Mouse (Mus musculus): ENCODE measurements around the gene Akap9. TPM values are rescaled to one million over a fixed set of nuclear protein-coding genes. Genes with fewer than 3 reads are reported as not detected.

The Akap9 gene
- polyA plus RNA-seq, 1 experiment: 11.7 TPM

GRCm38 (mm10) chr5:4079086-4079485, 151.2 kb downstream of the Akap9 start:
- TF ChIP-seq POLR2A (IDR thresholded peaks at IDR 0.05; ENCODE audit: low read depth, low read length): no peak
- TF ChIP-seq CTCF (IDR thresholded peaks at IDR 0.05; ENCODE audit: extremely low read depth, insufficient read length, insufficient replicate concordance, low read depth, low read length): no peak
- H3K4me3 ChIP-seq (ENCODE audit: low read depth, low read length): no peak overlapping the region
- WGBS: 94% methylated on average over 3 of the region's 3 CpGs
- peaks cover 55% of the 10 kb centered on the region for H3K36me3 ChIP-seq (ENCODE audit: control insufficient read depth, insufficient read depth, low read length)
- H3K4me1 ChIP-seq (ENCODE audit: control insufficient read depth, insufficient read depth, insufficient read length, low read length): no peaks in the 10 kb centered on the region
- no peaks in the 10 kb centered on the region for H3K27me3 ChIP-seq (ENCODE audit: control insufficient read depth, insufficient read depth, low read length)
- no peak overlapping the region for H3K27ac ChIP-seq (ENCODE audit: insufficient read depth, low read depth, low read length)

- H3K4me1 ChIP-seq (ENCODE audit: control insufficient read depth, insufficient read depth, insufficient read length, low read length): no peaks in the 10 kb centered on the region
- H3K27me3 ChIP-seq (ENCODE audit: control insufficient read depth, insufficient read depth, low read length): no peaks in the 10 kb centered on the region
- peaks cover 62% of the 10 kb centered on the region for H3K36me3 ChIP-seq (ENCODE audit: control insufficient read depth, insufficient read depth, low read length)
- no peak overlapping the region for H3K4me3 ChIP-seq (ENCODE audit: low read depth, low read length)
- no peak overlapping the region for H3K27ac ChIP-seq (ENCODE audit: insufficient read depth, low read depth, low read length)
- WGBS: 78% methylated on average over 2 of the region's 2 CpGs
- TF ChIP-seq POLR2A (IDR thresholded peaks at IDR 0.05; ENCODE audit: low read depth, low read length) (no peak), CTCF (IDR thresholded peaks at IDR 0.05; ENCODE audit: extremely low read depth, insufficient read length, insufficient replicate concordance, low read depth, low read length) (no peak)
Measured at GRCm38 (mm10) chr5:4080861-4081260, 153.0 kb downstream of the Akap9 start.

- TF ChIP-seq POLR2A (IDR thresholded peaks at IDR 0.05; ENCODE audit: low read depth, low read length) (no peak), CTCF (IDR thresholded peaks at IDR 0.05; ENCODE audit: extremely low read depth, insufficient read length, insufficient replicate concordance, low read depth, low read length) (no peak)
- Histone ChIP-seq H3K36me3 (ENCODE audit: control insufficient read depth, insufficient read depth, low read length) (peaks cover 63% of the 10 kb centered on the region), H3K4me3 (ENCODE audit: low read depth, low read length) (no peak overlapping the region), H3K4me1 (ENCODE audit: control insufficient read depth, insufficient read depth, insufficient read length, low read length) (no peaks in the 10 kb centered on the region), H3K27ac (ENCODE audit: insufficient read depth, low read depth, low read length) (no peak overlapping the region), H3K27me3 (ENCODE audit: control insufficient read depth, insufficient read depth, low read length) (no peaks in the 10 kb centered on the region)
- 60% methylated on average over 2 of the region's 2 CpGs for WGBS
Measured at GRCm38 (mm10) chr5:4081513-4081912, 153.7 kb downstream of the Akap9 start.

- Histone ChIP-seq H3K36me3 (ENCODE audit: control insufficient read depth, insufficient read depth, low read length) (peaks cover 58% of the 10 kb centered on the region), H3K4me1 (ENCODE audit: control insufficient read depth, insufficient read depth, insufficient read length, low read length) (no peaks in the 10 kb centered on the region), H3K27ac (ENCODE audit: insufficient read depth, low read depth, low read length) (no peak overlapping the region), H3K27me3 (ENCODE audit: control insufficient read depth, insufficient read depth, low read length) (no peaks in the 10 kb centered on the region), H3K4me3 (ENCODE audit: low read depth, low read length) (no peak overlapping the region)
- 75% methylated on average over 7 of the region's 7 CpGs for WGBS
- no peak for TF ChIP-seq POLR2A (IDR thresholded peaks at IDR 0.05; ENCODE audit: low read depth, low read length)
- no peak for TF ChIP-seq CTCF (IDR thresholded peaks at IDR 0.05; ENCODE audit: extremely low read depth, insufficient read length, insufficient replicate concordance, low read depth, low read length)
Measured at GRCm38 (mm10) chr5:4084948-4085347, 157.1 kb downstream of the Akap9 start.

GRCm38 (mm10) chr5:4086309-4086708, 158.5 kb downstream of the Akap9 start:
- Histone ChIP-seq H3K36me3 (ENCODE audit: control insufficient read depth, insufficient read depth, low read length) (peaks cover 59% of the 10 kb centered on the region), H3K27me3 (ENCODE audit: control insufficient read depth, insufficient read depth, low read length) (no peaks in the 10 kb centered on the region), H3K4me3 (ENCODE audit: low read depth, low read length) (no peak overlapping the region), H3K27ac (ENCODE audit: insufficient read depth, low read depth, low read length) (no peak overlapping the region), H3K4me1 (ENCODE audit: control insufficient read depth, insufficient read depth, insufficient read length, low read length) (no peaks in the 10 kb centered on the region)
- 86% methylated on average over 4 of the region's 4 CpGs for WGBS
- TF ChIP-seq CTCF (IDR thresholded peaks at IDR 0.05; ENCODE audit: extremely low read depth, insufficient read length, insufficient replicate concordance, low read depth, low read length) (no peak), POLR2A (IDR thresholded peaks at IDR 0.05; ENCODE audit: low read depth, low read length) (no peak)

- no peak overlapping the region for H3K27ac ChIP-seq (ENCODE audit: insufficient read depth, low read depth, low read length)
- 86% methylated on average over 5 of the region's 5 CpGs for WGBS
- H3K36me3 ChIP-seq (ENCODE audit: control insufficient read depth, insufficient read depth, low read length): peaks cover 58% of the 10 kb centered on the region
- no peaks in the 10 kb centered on the region for H3K4me1 ChIP-seq (ENCODE audit: control insufficient read depth, insufficient read depth, insufficient read length, low read length)
- H3K27me3 ChIP-seq (ENCODE audit: control insufficient read depth, insufficient read depth, low read length): no peaks in the 10 kb centered on the region
- no peak overlapping the region for H3K4me3 ChIP-seq (ENCODE audit: low read depth, low read length)
- TF ChIP-seq POLR2A (IDR thresholded peaks at IDR 0.05; ENCODE audit: low read depth, low read length) (no peak), CTCF (IDR thresholded peaks at IDR 0.05; ENCODE audit: extremely low read depth, insufficient read length, insufficient replicate concordance, low read depth, low read length) (no peak)
Measured at GRCm38 (mm10) chr5:4088190-4088589, 160.3 kb downstream of the Akap9 start.

- H3K4me3 ChIP-seq (ENCODE audit: low read depth, low read length): no peak overlapping the region
- H3K4me1 ChIP-seq (ENCODE audit: control insufficient read depth, insufficient read depth, insufficient read length, low read length): no peaks in the 10 kb centered on the region
- H3K27ac ChIP-seq (ENCODE audit: insufficient read depth, low read depth, low read length): no peak overlapping the region
- H3K36me3 ChIP-seq (ENCODE audit: control insufficient read depth, insufficient read depth, low read length): peaks cover 39% of the 10 kb centered on the region
- no peak for TF ChIP-seq POLR2A (IDR thresholded peaks at IDR 0.05; ENCODE audit: low read depth, low read length)
- no peak for TF ChIP-seq CTCF (IDR thresholded peaks at IDR 0.05; ENCODE audit: extremely low read depth, insufficient read length, insufficient replicate concordance, low read depth, low read length)
- 94% methylated on average over 5 of the region's 5 CpGs for WGBS
- H3K27me3 ChIP-seq (ENCODE audit: control insufficient read depth, insufficient read depth, low read length): no peaks in the 10 kb centered on the region
Measured at GRCm38 (mm10) chr5:4094471-4094870, 166.6 kb downstream of the Akap9 start.
